Mouse (Mus musculus): ENCODE data around the gene Ift27.

Gene Ift27

GRCm38 (mm10) chr15:78172256-78172898, 1.5 kb downstream of the Ift27 start:
- no peak for DNase-seq (ENCODE audit: low read depth, low spot score)

GRCm38 (mm10) chr15:78171651-78172050, 2.3 kb downstream of the Ift27 start:
- no peak for DNase-seq (ENCODE audit: low read depth, low spot score)

DNA sequence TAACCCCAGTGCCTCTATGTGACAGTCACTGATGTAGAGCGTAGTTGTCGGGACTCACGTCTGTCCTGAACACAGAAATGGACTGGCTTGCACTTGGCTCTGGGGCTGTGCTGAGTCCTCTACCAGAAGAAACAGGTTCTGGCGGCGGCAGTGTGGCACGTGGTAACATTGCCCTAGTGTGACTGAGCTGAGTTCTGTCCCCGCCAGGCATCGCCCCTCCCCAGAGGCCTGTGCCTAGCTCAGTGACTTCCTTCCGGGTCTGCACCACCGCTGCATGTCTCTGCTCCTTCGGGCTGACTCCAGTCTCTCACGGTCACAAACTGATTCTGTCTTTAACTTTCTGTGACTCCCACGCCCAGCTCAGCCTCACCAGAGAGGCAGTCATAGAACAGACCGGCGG, 3.2 kb downstream of the Ift27 start:
- no peak for DNase-seq (ENCODE audit: low read depth, low spot score)

- DNase-seq (ENCODE audit: low read depth, low spot score): no peak
Measured at GRCm38 (mm10) chr15:78169566-78169965, 4.3 kb downstream of the Ift27 start.

GRCm38 (mm10) chr15:78165292-78165691, 8.6 kb downstream of the Ift27 start:
- DNase-seq (ENCODE audit: low read depth, low spot score): no peak

DNA sequence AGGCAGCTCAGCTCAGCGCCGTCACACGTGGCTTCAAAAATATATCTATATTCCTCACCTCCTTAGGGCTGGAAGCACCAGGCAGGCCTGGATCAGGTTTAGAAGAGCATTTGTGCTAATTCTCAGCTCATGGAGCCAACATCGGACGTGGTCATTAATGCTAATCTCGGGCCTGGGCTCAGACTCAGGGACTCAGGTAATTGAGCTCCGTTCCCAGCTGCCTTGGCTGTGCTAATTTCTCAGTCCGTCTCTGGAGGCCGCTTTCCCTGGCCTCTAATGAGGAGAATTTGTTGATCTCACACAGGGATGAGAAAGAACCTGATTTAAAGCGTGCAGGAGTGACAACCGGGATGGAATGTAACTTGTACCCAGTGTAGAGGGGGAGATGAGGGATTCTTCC, 9.4 kb downstream of the Ift27 start:
- DNase-seq (ENCODE audit: low read depth, low spot score): no peak

DNA sequence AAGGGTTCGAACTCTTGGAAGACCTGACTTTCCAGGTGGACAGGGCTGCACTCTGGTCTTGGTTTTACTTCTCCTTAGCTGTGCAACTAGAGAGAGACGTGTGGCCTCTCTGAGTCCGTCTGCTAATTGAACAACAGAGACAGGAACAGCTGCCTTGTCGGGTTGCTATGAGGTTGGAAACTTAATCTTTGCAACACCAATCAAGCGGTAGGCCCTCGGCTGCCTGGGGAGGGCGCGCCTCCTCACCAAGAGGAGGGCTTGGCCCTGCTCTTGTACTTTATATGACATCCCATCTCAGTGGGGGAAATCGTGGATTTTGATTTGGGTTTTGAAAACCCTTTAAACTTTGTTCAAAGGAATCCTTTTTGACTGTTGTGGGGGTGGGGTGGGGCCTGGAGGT, 12.0 kb downstream of the Ift27 start:
- DNase-seq (ENCODE audit: low read depth, low spot score): no peak

- DNase-seq (ENCODE audit: low read depth, low spot score): no peak
Measured at GRCm38 (mm10) chr15:78158335-78158734, 15.6 kb downstream of the Ift27 start.

GRCm38 (mm10) chr15:78157824-78158223, 16.1 kb downstream of the Ift27 start:
- DNase-seq (ENCODE audit: low read depth, low spot score): no peak

GRCm38 (mm10) chr15:78157330-78157729, 16.6 kb downstream of the Ift27 start:
- no peak for DNase-seq (ENCODE audit: low read depth, low spot score)

DNA sequence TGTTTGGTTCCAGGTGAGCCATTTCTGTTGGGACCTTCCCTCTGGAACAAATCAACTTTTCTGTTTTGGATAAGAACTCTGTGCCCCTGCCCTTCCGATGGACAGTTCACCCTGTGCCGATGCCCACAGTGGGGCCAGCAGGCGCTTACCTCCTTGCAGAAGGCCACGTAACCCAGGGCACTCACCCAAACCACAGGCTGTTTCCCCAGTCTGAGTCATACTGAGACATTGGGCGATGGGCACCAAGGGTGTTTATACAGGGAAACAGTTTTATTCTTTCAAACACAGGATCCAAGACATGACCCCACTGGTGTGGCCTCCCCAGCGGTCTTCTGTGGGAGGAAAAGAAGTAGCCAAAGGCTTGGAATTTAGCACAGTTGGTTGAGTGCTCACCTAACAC, 18.5 kb downstream of the Ift27 start:
- DNase-seq (ENCODE audit: low read depth, low spot score): no peak

DNA sequence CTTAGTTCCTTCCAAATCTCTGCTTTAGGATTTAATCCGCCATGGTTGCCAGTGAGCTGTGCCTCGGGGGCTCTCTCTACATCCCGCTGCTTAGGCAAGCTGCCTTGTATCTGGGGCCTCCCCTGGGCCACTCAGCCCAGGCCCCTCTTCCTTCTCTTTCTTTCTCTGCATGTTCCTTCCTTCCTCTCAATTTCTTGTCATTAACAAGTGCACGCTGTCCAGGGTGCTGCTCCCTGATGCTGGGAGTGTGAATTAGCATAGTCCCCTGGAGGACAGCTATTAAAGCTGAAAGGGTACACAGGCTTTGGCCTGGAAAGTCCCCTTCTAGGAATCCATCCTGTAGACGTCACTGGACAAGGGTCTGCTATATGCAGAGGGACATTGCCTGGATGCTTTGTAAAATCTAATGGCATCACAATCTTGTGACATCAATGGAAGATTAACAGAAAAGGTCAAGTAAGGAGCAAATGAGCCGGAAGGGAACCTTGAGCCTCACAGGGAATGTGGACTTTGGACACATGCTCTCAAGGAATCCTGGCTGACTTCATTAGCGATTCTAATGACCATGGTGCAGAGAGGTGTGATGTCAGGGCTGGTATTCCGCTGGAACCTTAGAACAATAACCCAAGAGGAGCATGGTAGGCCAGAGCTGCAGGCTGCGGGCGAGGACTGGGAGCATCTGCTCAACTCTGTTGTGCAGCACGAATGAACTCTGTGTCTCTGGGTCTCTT, 20.7 kb downstream of the Ift27 start:
- no peak for DNase-seq (ENCODE audit: low read depth, low spot score)

DNA sequence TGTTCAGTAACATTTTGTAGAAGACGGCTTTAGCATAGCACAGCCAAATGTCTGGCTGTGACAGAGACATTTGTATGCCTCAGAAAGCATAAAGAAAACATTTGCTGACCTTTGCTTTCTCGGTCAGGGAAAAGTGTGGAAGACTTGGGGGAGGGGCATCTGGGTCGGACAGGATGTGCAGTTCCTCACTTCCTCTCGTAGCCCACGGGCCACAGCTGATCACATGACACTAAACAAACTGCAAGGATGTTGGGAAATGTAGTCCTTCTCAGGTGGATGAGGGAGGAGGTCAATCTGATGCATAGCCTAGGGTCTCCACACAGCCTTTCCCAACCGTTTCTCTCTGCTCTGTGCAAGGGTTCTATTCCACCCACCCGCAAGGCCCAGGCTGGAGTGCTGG, 25.3 kb downstream of the Ift27 start:
- no peak for DNase-seq (ENCODE audit: low read depth, low spot score)

- no peak for DNase-seq (ENCODE audit: low read depth, low spot score)
Measured at GRCm38 (mm10) chr15:78140226-78140625, 33.7 kb downstream of the Ift27 start.

- DNase-seq (ENCODE audit: low read depth, low spot score): peak; percentile 58
Measured at GRCm38 (mm10) chr15:78134606-78135005, 39.3 kb downstream of the Ift27 start.

DNA sequence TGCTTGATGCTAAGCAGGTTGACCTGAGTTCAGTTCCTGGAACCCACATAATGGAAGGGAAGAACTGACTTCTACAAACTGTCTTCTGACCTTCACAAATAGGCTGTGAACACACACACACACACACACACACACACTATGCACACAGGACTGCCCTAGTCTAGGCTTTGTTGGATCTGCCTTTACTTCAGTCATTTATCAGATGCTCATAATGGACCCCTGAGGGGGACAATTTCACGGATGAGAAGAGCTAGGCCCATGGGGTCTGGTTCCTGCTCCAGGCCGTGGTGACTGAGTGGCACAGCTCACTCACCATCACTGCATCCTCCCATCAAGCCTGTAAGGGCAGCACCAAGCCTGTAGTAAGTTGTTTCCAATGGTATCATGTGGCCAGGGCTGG, 40.5 kb downstream of the Ift27 start:
- no peak for DNase-seq (ENCODE audit: low read depth, low spot score)

GRCm38 (mm10) chr15:78119704-78120103, 54.2 kb downstream of the Ift27 start, which contains the start of gene Cacng2:
TSS of gene Cacng2 (minus strand) at chr15:78120028.
- peak; percentile 99 for DNase-seq (ENCODE audit: low read depth, low spot score)

GRCm38 (mm10) chr15:78119248-78119647, 54.7 kb downstream of the Ift27 start:
- DNase-seq (ENCODE audit: low read depth, low spot score): no peak

DNA sequence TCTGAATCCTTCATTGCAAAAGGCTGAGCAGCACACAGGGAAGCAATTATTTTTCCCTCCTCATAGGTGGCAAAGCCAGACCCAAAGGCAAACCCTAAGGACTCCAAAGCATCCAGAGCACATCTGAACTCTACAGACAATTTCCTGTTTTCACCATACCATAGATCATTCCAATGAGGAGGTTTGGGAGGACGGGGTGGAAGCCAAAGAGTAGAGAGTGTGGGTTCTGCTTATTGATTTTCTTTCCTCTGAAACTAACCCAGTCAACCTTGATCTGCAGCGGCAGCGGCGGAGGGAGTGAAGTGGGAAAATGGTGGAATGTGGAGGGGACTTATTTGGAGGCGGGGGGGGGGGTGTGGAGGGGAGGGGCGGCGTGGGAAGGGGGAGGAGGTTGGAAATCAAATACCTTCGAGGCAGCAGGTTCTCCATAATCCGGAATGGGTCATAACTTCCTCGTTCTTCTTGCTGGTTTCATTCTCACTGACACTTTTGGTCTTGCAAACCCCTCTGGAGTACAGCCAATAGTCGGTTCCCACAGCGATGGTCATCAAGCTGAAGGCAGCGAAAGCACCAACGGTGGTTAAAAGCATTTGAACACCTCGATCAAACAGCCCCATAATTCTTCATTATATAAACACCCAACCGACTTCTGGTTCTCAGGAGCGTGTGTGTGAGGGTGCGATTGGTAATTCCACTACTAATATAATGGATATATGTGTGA, 55.5 kb downstream of the Ift27 start:
- no peak for DNase-seq (ENCODE audit: low read depth, low spot score)

- DNase-seq (ENCODE audit: low read depth, low spot score): no peak
Measured at GRCm38 (mm10) chr15:78117731-78118130, 56.2 kb downstream of the Ift27 start.

GRCm38 (mm10) chr15:78116936-78117335, 57.0 kb downstream of the Ift27 start:
- no peak for DNase-seq (ENCODE audit: low read depth, low spot score)

DNA sequence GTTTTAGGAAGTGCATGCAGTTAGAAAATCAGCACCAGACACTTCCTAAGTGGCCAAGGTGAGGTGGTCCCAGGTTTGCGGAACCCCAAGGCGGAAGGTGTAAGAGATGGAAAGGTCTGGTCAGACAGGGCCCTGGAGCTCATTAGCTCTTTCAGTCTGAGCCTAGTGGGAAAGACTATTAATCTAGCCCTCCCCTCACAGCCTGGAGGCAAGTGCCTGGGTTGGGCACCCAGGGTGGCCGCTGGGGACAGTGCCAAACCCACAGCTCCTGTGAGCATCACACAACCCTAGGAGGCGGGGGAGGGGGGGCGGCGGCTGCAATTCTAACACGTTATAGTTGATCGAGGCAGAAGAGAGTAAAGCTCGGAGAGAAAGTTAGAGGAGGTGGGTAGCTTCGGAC, 57.7 kb downstream of the Ift27 start:
- DNase-seq (ENCODE audit: low read depth, low spot score): no peak

Data from mesoderm, embryonic 11.5 days (tissue).